Mouse (Mus musculus) embryonic facial prominence, embryonic 11.5 days (tissue): ENCODE results near the gene Rbfox1. TPM values are rescaled to one million over a fixed set of nuclear protein-coding genes. Genes with fewer than 3 reads are reported as not detected.

Experiments
- ATAC-seq: fragments of 200-750 bp; cut with Nextera tagmentation; replicated peaks from 2 replicates; pipeline ENCODE4 v1.8.0; 2017; ENCODE audit warnings: low read depth; ENCODE audit not compliant: insufficient number of reproducible peaks, low FRiP score, low TSS enrichment
- DNase-seq: peaks from one replicate; pipeline ENCODE4 v3.0.0-alpha.2; 2015; ENCODE audit warnings: low spot score
- H3K27ac ChIP-seq: fragments of 300-500 bp; sonication (generic); replicated peaks from 2 replicates; pipeline ENCODE4 v1.5.1; 2014; ENCODE audit warnings: mild to moderate bottlenecking, low read depth, low read length, control low read depth
- H3K27me3 ChIP-seq: fragments of 300-500 bp; sonication (generic); 2 replicates; pipeline ENCODE4 v1.6.1; 2014; ENCODE audit warnings: mild to moderate bottlenecking, low read length, moderate library complexity, mixed read lengths; ENCODE audit not compliant: control insufficient read depth, insufficient read depth
- H3K36me3 ChIP-seq: fragments of 300-500 bp; sonication (generic); replicated peaks from 2 replicates; pipeline ENCODE4 v1.6.1; 2014; ENCODE audit warnings: low read depth, mild to moderate bottlenecking, low read length, moderate library complexity, mixed read lengths; ENCODE audit not compliant: control insufficient read depth, insufficient read depth
- H3K4me1 ChIP-seq: fragments of 300-500 bp; sonication (generic); 2 replicates; pipeline ENCODE4 v1.6.1; 2014; ENCODE audit warnings: low read length, mixed read lengths; ENCODE audit not compliant: control insufficient read depth, insufficient read depth
- H3K4me2 ChIP-seq: fragments of 300-500 bp; sonication (generic); 2 replicates; pipeline ENCODE4 v1.6.1; 2014; ENCODE audit warnings: low read depth, mild to moderate bottlenecking, control low read depth, low read length, moderate library complexity
- H3K4me3 ChIP-seq: fragments of 300-500 bp; sonication (generic); 2 replicates; pipeline ENCODE4 v1.5.1; 2014; ENCODE audit warnings: low read depth, low read length, control low read depth
- H3K9ac ChIP-seq: fragments of 300-500 bp; sonication (generic); replicated peaks from 2 replicates; pipeline ENCODE4 v1.6.1; 2014; ENCODE audit warnings: mild to moderate bottlenecking, control low read depth, low read length
- H3K9me3 ChIP-seq: fragments of 300-500 bp; sonication (generic); replicated peaks from 2 replicates; pipeline ENCODE4 v1.6.1; 2016; ENCODE audit warnings: mild to moderate bottlenecking, low read length, inconsistent platforms, mixed read lengths; ENCODE audit not compliant: control insufficient read depth
- WGBS: fragments of 180-500 bp; shearing (Covaris S2); extraction: QIAGEN DNeasy Blood & Tissue Kit; methylation state at CpG from one replicate; pipeline ENCODE4 v1.1.7; 2014; 5-methylcytosine and 5-hydroxymethylcytosine counted together
- polyA plus RNA-seq: library from polyadenylated mRNA; unstranded; fragments of >200 nt; fragmentation: Nextera tagmentation; extraction: Ambion mirVana; gene quantifications from 2 replicates; pipeline ENCODE4 v1.2.1, GENCODE M21; 2014

The Rbfox1 gene
- polyA plus RNA-seq, 1 experiment from 2014 or later: 4.2 TPM

DNA sequence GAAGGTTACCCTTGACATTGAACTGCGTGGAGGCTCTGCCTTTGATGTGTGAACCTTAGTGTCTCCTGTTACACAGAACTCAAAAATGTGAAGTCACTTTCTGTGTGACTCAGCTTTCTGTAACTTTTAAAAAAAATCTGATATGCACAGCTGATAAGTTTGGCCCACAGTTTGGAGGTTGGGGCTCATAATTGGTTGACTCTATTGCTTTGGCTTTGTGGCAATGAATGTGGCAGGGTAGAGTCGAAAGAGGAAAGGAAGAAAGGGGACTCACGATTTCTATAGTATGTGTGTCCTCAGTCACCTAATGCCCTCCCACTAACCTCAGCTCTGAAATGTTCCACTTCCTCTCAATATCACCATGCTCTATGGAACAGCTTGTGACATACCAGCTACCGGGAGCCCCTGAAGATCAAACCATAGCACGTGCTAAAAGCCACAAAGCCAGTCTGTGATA, 215.3 kb downstream of the Rbfox1 start:
- DNase-seq: no peak

DNA sequence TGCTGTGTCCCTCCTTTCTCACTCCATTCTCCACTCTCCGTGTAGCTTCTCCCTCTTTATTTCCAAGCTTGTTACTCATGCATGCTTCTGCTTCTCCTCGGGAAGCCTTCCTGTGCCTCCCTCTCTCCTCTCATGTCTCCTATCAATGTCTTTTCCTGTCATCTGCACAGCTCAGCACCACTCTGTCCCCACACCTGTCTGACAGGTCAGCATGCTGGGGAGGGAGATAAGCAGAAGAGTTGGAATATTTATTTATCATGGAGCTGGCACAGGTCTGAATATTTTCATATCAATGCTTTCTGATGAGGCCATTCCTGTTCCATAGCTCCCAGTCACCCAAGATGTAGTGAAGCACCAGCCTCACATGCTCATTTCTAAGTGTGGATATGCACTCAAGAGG, 218.6 kb downstream of the Rbfox1 start:
- H3K36me3 ChIP-seq: no peaks in the 10 kb centered on the region
- H3K27ac ChIP-seq: no peak overlapping the region
- no peaks in the 10 kb centered on the region for H3K27me3 ChIP-seq
- no peak overlapping the region for H3K4me2 ChIP-seq
- DNase-seq: no peak
- no peaks in the 10 kb centered on the region for H3K9me3 ChIP-seq
- H3K4me1 ChIP-seq: no peaks in the 10 kb centered on the region
- H3K4me3 ChIP-seq: no peak overlapping the region
- whole genome bisulfite sequencing: 82% methylated on average over 2 of the region's 2 CpGs
- ATAC-seq: no peak
- H3K9ac ChIP-seq: no peak overlapping the region

More for the DNA sequence above, 215.3 kb downstream of the Rbfox1 start:
- no peaks in the 10 kb centered on the region for H3K27me3 ChIP-seq
- ATAC-seq: no peak
- H3K4me1 ChIP-seq: no peaks in the 10 kb centered on the region
- no peaks in the 10 kb centered on the region for H3K9me3 ChIP-seq
- H3K27ac ChIP-seq: no peak overlapping the region
- H3K9ac ChIP-seq: no peak overlapping the region
- WGBS: 78% methylated on average over 5 of the region's 5 CpGs
- H3K4me3 ChIP-seq: no peak overlapping the region
- no peak overlapping the region for H3K4me2 ChIP-seq
- no peaks in the 10 kb centered on the region for H3K36me3 ChIP-seq

DNA sequence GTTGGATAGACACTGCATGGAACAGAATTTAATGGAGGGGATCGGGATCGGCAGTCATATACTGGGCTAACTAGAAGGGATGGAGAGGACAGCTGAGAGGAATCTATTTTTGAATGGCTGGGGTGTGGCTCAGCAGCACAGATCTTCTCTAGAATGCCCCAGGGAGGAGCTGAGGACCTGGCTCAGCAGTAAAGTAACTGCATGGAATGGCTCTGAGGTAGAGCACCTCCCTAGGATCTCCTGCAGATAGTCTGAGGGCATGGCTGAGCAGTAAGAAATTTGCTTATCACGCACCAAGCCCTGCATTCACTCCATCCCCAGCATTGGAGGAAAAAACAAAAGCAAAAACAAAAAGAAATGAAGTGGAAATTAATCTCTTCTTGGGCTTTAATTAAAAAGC, 225.0 kb downstream of the Rbfox1 start:
- Histone ChIP-seq H3K4me3 (no peak overlapping the region), H3K27me3 (no peaks in the 10 kb centered on the region), H3K36me3 (no peaks in the 10 kb centered on the region), H3K4me1 (no peaks in the 10 kb centered on the region), H3K9me3 (no peaks in the 10 kb centered on the region), H3K27ac (no peak overlapping the region), H3K4me2 (no peak overlapping the region), H3K9ac (no peak overlapping the region)
- WGBS: 92% methylated on average over 3 of the region's 3 CpGs
- ATAC-seq: no peak
- DNase-seq: no peak

DNA sequence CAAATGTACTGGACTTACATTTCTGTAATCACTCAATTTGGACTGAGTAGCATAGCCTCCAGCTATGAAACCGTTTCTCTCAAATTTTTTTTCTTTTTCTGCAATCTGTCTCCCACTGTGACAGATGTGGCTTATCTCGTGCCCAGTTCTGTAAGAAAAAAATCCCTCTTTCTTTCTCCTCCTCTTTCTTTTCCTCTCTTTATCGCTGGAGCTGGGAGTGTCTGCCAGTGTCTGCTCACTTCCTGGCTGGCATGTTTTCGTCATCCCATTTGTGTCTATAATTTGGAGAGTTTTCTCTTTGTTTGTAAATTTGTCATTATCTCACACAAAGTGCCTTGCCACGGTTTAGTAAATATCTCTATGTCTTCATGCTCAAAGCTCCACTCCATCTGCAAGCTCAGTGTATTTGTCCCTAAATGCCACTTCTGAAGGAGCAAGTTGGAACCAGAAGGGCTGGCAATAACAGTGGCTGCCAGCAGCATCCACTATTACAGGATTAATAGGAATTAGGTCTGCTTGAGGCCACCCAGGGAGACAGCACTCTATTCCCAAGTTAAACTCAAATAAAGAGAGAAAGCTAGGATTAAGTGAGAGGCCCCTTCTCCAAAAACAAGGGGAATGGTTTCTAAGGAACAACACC, 228.8 kb downstream of the Rbfox1 start:
- Histone ChIP-seq H3K4me1 (no peaks in the 10 kb centered on the region), H3K9ac (no peak overlapping the region), H3K36me3 (no peaks in the 10 kb centered on the region), H3K27me3 (no peaks in the 10 kb centered on the region), H3K9me3 (no peaks in the 10 kb centered on the region), H3K27ac (no peak overlapping the region), H3K4me3 (no peak overlapping the region), H3K4me2 (no peak overlapping the region)
- DNase-seq (no peak), ATAC-seq (no peak)
- WGBS: 51% methylated on average over 5 of the region's 5 CpGs

GRCm38 (mm10) chr16:6119472-6119871, 234.3 kb downstream of the Rbfox1 start:
- Histone ChIP-seq H3K9ac (no peak overlapping the region), H3K27me3 (no peaks in the 10 kb centered on the region), H3K36me3 (no peaks in the 10 kb centered on the region), H3K9me3 (no peaks in the 10 kb centered on the region), H3K4me1 (no peaks in the 10 kb centered on the region), H3K4me2 (no peak overlapping the region), H3K4me3 (no peak overlapping the region), H3K27ac (no peak overlapping the region)
- ATAC-seq (no peak), DNase-seq (no peak)
- 58% methylated on average over 1 of the region's 1 CpGs for whole genome bisulfite sequencing

DNA sequence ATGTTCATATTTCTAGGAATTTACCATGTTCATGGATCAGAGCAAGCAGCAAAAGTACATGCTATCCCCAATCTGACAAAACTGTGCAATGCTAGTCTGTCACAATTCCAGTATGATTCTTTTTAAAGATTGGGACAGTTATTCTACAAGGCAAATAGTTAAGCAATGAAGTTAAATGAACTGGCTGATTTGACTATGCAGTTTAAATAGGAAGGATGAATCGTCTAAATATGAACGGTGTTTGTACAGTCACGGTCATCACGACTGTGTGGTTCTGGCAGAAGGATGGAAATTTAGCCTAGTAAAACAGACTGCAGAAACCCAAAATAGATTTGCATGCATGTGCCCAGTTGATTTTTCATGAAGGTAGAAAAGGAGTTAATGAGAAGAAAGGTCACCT, 236.1 kb downstream of the Rbfox1 start:
- Histone ChIP-seq H3K27ac (no peak overlapping the region), H3K4me1 (no peaks in the 10 kb centered on the region), H3K4me3 (no peak overlapping the region), H3K9ac (no peak overlapping the region), H3K9me3 (no peaks in the 10 kb centered on the region), H3K4me2 (no peak overlapping the region), H3K27me3 (no peaks in the 10 kb centered on the region), H3K36me3 (no peaks in the 10 kb centered on the region)
- DNase-seq: no peak
- ATAC-seq: no peak
- WGBS: 93% methylated on average over 4 of the region's 4 CpGs

DNA sequence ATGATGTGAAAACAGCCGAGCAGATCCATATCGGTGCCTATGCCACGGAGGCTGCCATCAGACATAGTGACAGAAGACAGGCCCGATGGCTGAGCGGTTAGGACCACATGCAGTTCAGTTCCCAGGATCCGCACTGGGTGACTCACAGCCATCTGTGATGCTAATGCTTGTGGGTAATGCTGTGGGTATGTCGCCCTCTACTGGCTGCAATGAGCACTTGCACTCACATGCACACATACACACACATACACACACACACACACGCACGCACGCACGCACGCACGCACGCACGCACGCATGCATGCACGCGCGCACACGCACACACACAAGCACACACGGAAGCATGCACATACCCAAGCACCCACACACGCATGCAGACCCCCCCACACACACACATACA, 237.7 kb downstream of the Rbfox1 start:
- WGBS: 95% methylated on average over 22 of the region's 22 CpGs
- no peak for DNase-seq
- H3K27ac ChIP-seq: no peak overlapping the region
- H3K27me3 ChIP-seq: no peaks in the 10 kb centered on the region
- H3K4me2 ChIP-seq: no peak overlapping the region
- H3K9me3 ChIP-seq: no peaks in the 10 kb centered on the region
- no peak overlapping the region for H3K9ac ChIP-seq
- no peak for ATAC-seq
- H3K4me1 ChIP-seq: no peaks in the 10 kb centered on the region
- H3K36me3 ChIP-seq: no peaks in the 10 kb centered on the region
- no peak overlapping the region for H3K4me3 ChIP-seq

DNA sequence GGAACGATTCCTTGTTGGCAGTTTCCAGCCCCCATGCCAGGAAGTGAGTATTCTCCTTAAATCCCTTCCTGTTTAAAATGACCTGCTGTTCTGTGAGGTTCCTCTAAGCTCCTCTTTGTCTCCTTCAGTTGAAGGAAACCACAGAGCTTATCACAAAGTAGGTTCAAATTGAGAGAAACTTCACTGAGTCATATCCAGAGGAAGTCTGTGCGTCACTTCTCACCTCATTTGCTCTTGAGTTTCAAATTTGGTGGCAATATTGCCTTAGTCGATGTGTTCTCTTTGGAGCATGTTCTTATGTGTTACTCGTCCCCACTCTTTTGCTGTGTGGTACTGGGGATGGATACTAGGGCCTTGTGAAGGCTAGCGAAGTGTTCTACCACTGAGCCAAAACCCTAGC, 243.2 kb downstream of the Rbfox1 start:
- Histone ChIP-seq H3K27me3 (no peaks in the 10 kb centered on the region), H3K4me3 (no peak overlapping the region), H3K9me3 (no peaks in the 10 kb centered on the region), H3K4me1 (no peaks in the 10 kb centered on the region), H3K36me3 (no peaks in the 10 kb centered on the region), H3K9ac (no peak overlapping the region), H3K4me2 (no peak overlapping the region), H3K27ac (no peak overlapping the region)
- no peak for ATAC-seq
- DNase-seq: no peak
- 79% methylated on average over 5 of the region's 5 CpGs for WGBS
